Mouse (Mus musculus) CH12.LX (cell line): ENCODE measurements around the gene Nrxn3. TPM values are rescaled to one million over a fixed set of nuclear protein-coding genes. Genes with fewer than 3 reads are reported as not detected.

Source experiments
- DNase-seq: peaks from one replicate; pipeline ENCODE4 v3.0.0-alpha.2; 2013; ENCODE audit errors: extremely low read depth
- H3K27ac ChIP-seq: 2 replicates; pipeline ENCODE4 v1.5.1; 2012; ENCODE audit warnings: low read depth, mild to moderate bottlenecking, control low read depth, moderate library complexity; ENCODE audit not compliant: insufficient read depth
- H3K27me3 ChIP-seq: replicated peaks from 2 replicates; pipeline ENCODE3; 2012; ENCODE audit warnings: inconsistent platforms
- H3K36me3 ChIP-seq, 2 experiments: replicated peaks in 1 of 2; 2 replicates each; pipeline versions ENCODE3 to v1.6.1; 2012; ENCODE audit warnings: inconsistent platforms in 1 of 2, low read length in 1 of 2, mild to moderate bottlenecking in 1 of 2, mixed read lengths in 1 of 2, moderate library complexity in 1 of 2; ENCODE audit not compliant: control insufficient read depth in 1 of 2, insufficient read depth in 1 of 2
- H3K4me1 ChIP-seq, 2 experiments: 2 replicates each; pipeline ENCODE4 v1.6.1; 2012; ENCODE audit warnings: inconsistent platforms in 1 of 2, moderate library complexity in 1 of 2; ENCODE audit not compliant: insufficient read depth in 2 of 2, control insufficient read depth in 1 of 2
- H3K4me2 ChIP-seq: 2 replicates; pipeline ENCODE4 v1.6.1; 2012; ENCODE audit warnings: low read depth, mild to moderate bottlenecking, control low read depth; ENCODE audit not compliant: poor library complexity, insufficient read depth, severe bottlenecking
- H3K4me3 ChIP-seq, 3 experiments: fragments of 150-350 bp in 1 of 3; sonication (generic) in 1 of 3; replicated peaks in 1 of 3; 2 replicates each; pipeline versions ENCODE3 to v1.5.1; 2011 to 2012; ENCODE audit warnings: low read depth in 2 of 3, low read length in 2 of 3, mild to moderate bottlenecking in 2 of 3, moderate library complexity in 2 of 3, control low read depth in 1 of 3, improper control_type of control experiment in 1 of 3, inconsistent platforms in 1 of 3, mixed read lengths in 1 of 3; ENCODE audit not compliant: poor library complexity in 1 of 3
- H3K79me2 ChIP-seq: replicated peaks from 2 replicates; pipeline ENCODE4 v1.6.1; 2012; ENCODE audit warnings: mild to moderate bottlenecking, moderate library complexity; ENCODE audit not compliant: control insufficient read depth, poor library complexity, insufficient read depth, severe bottlenecking; ENCODE audit errors: extremely low read depth
- H3K9ac ChIP-seq: 2 replicates; pipeline ENCODE4 v1.6.1; 2012; ENCODE audit warnings: low read depth, mild to moderate bottlenecking, control low read depth, moderate library complexity; ENCODE audit not compliant: insufficient read depth
- H3K9me3 ChIP-seq: replicated peaks from 2 replicates; pipeline ENCODE3; 2012; ENCODE audit warnings: low read length, inconsistent platforms, mixed read lengths
- CHD1 ChIP-seq: IDR thresholded peaks from 2 replicates; pipeline ENCODE4 v1.6.1; 2012; ENCODE audit warnings: low read depth, low read length, improper control_type of control experiment, inconsistent platforms
- CTCF ChIP-seq, 2 experiments: IDR thresholded peaks in 1 of 2; conservative IDR thresholded peaks in 1 of 2; 2 replicates each; pipeline ENCODE4 v1.5.1; 2011 to 2012; ENCODE audit warnings: low read depth in 2 of 2, low read length in 2 of 2, improper control_type of control experiment in 1 of 2, inconsistent platforms in 1 of 2, mild to moderate bottlenecking in 1 of 2, moderate library complexity in 1 of 2
- E2F4 ChIP-seq: IDR thresholded peaks from 2 replicates; pipeline ENCODE4 v1.6.1; 2011; ENCODE audit warnings: low read depth, low read length, improper control_type of control experiment; ENCODE audit not compliant: insufficient replicate concordance
- GABPA ChIP-seq: IDR thresholded peaks from 2 replicates; pipeline ENCODE4 v1.6.1; 2012; ENCODE audit warnings: low read depth, low read length, improper control_type of control experiment, inconsistent platforms; ENCODE audit not compliant: insufficient replicate concordance
- HCFC1 ChIP-seq: IDR thresholded peaks from 2 replicates; pipeline ENCODE4 v1.6.1; 2012; ENCODE audit warnings: low read depth, mild to moderate bottlenecking, inconsistent platforms, low read length, improper control_type of control experiment
- IRF4 ChIP-seq: IDR thresholded peaks from 2 replicates; pipeline ENCODE4 v1.6.1; 2014; ENCODE audit warnings: low read depth, mild to moderate bottlenecking, inconsistent platforms, low read length, improper control_type of control experiment
- JUND ChIP-seq: conservative IDR thresholded peaks from 2 replicates; pipeline ENCODE4 v1.6.1; 2011; ENCODE audit warnings: low read depth, low read length, improper control_type of control experiment
- KAT2A ChIP-seq: IDR thresholded peaks from 2 replicates; pipeline ENCODE4 v1.6.1; 2012; ENCODE audit warnings: low read length, improper control_type of control experiment, inconsistent platforms; ENCODE audit not compliant: insufficient replicate concordance
- MEF2A ChIP-seq: IDR thresholded peaks from 2 replicates; pipeline ENCODE4 v1.6.1; 2014; ENCODE audit warnings: low read depth, mild to moderate bottlenecking, inconsistent platforms, low read length, improper control_type of control experiment, borderline replicate concordance
- MXI1 ChIP-seq: IDR thresholded peaks from 2 replicates; pipeline ENCODE4 v1.6.1; 2011; ENCODE audit warnings: mild to moderate bottlenecking, low read depth, low read length, improper control_type of control experiment
- NELFE ChIP-seq: IDR thresholded peaks from 2 replicates; pipeline ENCODE4 v1.6.1; 2011; ENCODE audit warnings: low read depth, low read length, improper control_type of control experiment
- PAX5 ChIP-seq: IDR thresholded peaks from 2 replicates; pipeline ENCODE4 v1.6.1; 2012; ENCODE audit warnings: low read length, inconsistent platforms, mixed read lengths
- POLR2A ChIP-seq: IDR thresholded peaks from 2 replicates; pipeline ENCODE4 v1.6.1; 2011; ENCODE audit warnings: low read depth, mild to moderate bottlenecking, improper control_type of control experiment, low read length
- RAD21 ChIP-seq: IDR thresholded peaks from 2 replicates; pipeline ENCODE4 v1.6.1; 2011; ENCODE audit warnings: low read depth, mild to moderate bottlenecking, low read length, improper control_type of control experiment, moderate library complexity
- RCOR1 ChIP-seq: conservative IDR thresholded peaks from 2 replicates; pipeline ENCODE4 v1.6.1; 2012; ENCODE audit warnings: low read depth, mild to moderate bottlenecking, inconsistent platforms, low read length, improper control_type of control experiment
- SIN3A ChIP-seq: IDR thresholded peaks from 2 replicates; pipeline ENCODE4 v1.6.1; 2012; ENCODE audit warnings: low read length, improper control_type of control experiment, inconsistent platforms
- TBP ChIP-seq: conservative IDR thresholded peaks from 2 replicates; pipeline ENCODE4 v1.6.1; 2011; ENCODE audit warnings: low read depth, low read length, improper control_type of control experiment
- TCF12 ChIP-seq: IDR thresholded peaks from 2 replicates; pipeline ENCODE4 v1.6.1; 2014; ENCODE audit warnings: low read depth, mild to moderate bottlenecking, inconsistent platforms, low read length, improper control_type of control experiment
- UBTF ChIP-seq: IDR thresholded peaks from 2 replicates; pipeline ENCODE4 v1.6.1; 2012; ENCODE audit warnings: low read depth, mild to moderate bottlenecking, inconsistent platforms, low read length, improper control_type of control experiment, moderate library complexity
- USF2 ChIP-seq: conservative IDR thresholded peaks from 2 replicates; pipeline ENCODE4 v1.6.1; 2011; ENCODE audit warnings: low read depth, low read length, improper control_type of control experiment
- ZC3H11A ChIP-seq: IDR thresholded peaks from 2 replicates; pipeline ENCODE4 v1.6.1; 2012; ENCODE audit warnings: low read depth, mild to moderate bottlenecking, inconsistent platforms, low read length, improper control_type of control experiment
- ZKSCAN1 ChIP-seq: IDR thresholded peaks from 2 replicates; pipeline ENCODE4 v1.6.1; 2012; ENCODE audit warnings: low read depth, inconsistent platforms, low read length, improper control_type of control experiment, borderline replicate concordance
- ZNF384 ChIP-seq: IDR thresholded peaks from 2 replicates; pipeline ENCODE4 v1.6.1; 2012; ENCODE audit warnings: low read depth, low read length, improper control_type of control experiment, inconsistent platforms
- dilution Hi-C: fragments of 300-500 bp; cut with MboI; formaldehyde crosslinking; loops from 2 replicates; pipeline ENCODE4 v1.14.3; 2020; ENCODE audit warnings: low sequenced_read_pairs; ENCODE audit not compliant: extremely low pct_unique_long_range_greater_than_20kb, extremely low pct_ligation_motif_present
- in situ Hi-C: fragments of 300-500 bp; cut with MboI; formaldehyde crosslinking; loops from 3 replicates; pipeline ENCODE4 v1.14.3; 2019; ENCODE audit warnings: low sequenced_read_pairs, low pct_ligation_motif_present, low pct_unique_long_range_greater_than_20kb, mixed read lengths
- polyA plus RNA-seq: library from polyadenylated mRNA; unstranded; fragments of >175 nt; gene quantifications from 2 replicates; pipeline ENCODE4 v1.2.1, GENCODE M21; 2012; ENCODE audit warnings: low read depth; ENCODE audit not compliant: insufficient read length
- total RNA-seq, 2 experiments: library from RNA; depleted of rRNA; stranded (reverse); fragments of 300-350 nt in 1 of 2; fragments of >200 nt in 1 of 2; gene quantifications; 2 replicates each; pipeline ENCODE4 v1.2.3; 2012 to 2014

Gene Nrxn3
- total and polyA plus RNA-seq, 3 experiments = 0.04 to 0.17 (median 0.09) TPM

GRCm38 (mm10) chr12:90063443-90063842 lies 1340.8 kb downstream of the Nrxn3 start:
- H3K4me1 ChIP-seq = peaks cover 0 to 14% of the 10 kb centered on the region in 2 experiments; a peak in 2 of 4 replicates
- TF ChIP-seq SIN3A (no peak), E2F4 (no peak), TCF12 (no peak), PAX5 (no peak), JUND (no peak), MXI1 (no peak), ZC3H11A (no peak), CHD1 (no peak), GABPA (no peak), HCFC1 (no peak)
- in situ Hi-C loops = no loop called here
- no peak overlapping the region for H3K9ac ChIP-seq
- H3K9me3 ChIP-seq = no peaks in the 10 kb centered on the region
- H3K4me3 ChIP-seq = no peak overlapping the region
- H3K79me2 ChIP-seq = no peaks in the 10 kb centered on the region
- H3K27me3 ChIP-seq = no peaks in the 10 kb centered on the region
- H3K4me2 ChIP-seq = no peak overlapping the region
- H3K36me3 ChIP-seq = no peaks in the 10 kb centered on the region
- no peak overlapping the region for H3K27ac ChIP-seq
- dilution Hi-C loops = no loop called here
- DNase-seq = no peak

GRCm38 (mm10) chr12:90085862-90086261 lies 1363.2 kb downstream of the Nrxn3 start:
- no peak overlapping the region for H3K9ac ChIP-seq
- no peaks in the 10 kb centered on the region for H3K27me3 ChIP-seq
- no peak overlapping the region for H3K4me3 ChIP-seq
- H3K9me3 ChIP-seq = no peaks in the 10 kb centered on the region
- dilution Hi-C loops = no loop called here
- H3K4me1 ChIP-seq = no peaks in the 10 kb centered on the region
- H3K79me2 ChIP-seq = no peaks in the 10 kb centered on the region
- in situ Hi-C loops = no loop called here
- no peaks in the 10 kb centered on the region for H3K36me3 ChIP-seq
- no peak overlapping the region for H3K4me2 ChIP-seq
- TF ChIP-seq TCF12 (no peak), TBP (no peak), CTCF (conservative IDR thresholded peaks at IDR 0.05 in 1 of 2, IDR thresholded peaks at IDR 0.05 in 1 of 2; ENCODE audit: low read depth in 2 of 2, low read length in 2 of 2) (no peak), MEF2A (no peak), E2F4 (no peak), USF2 (no peak), POLR2A (no peak), RCOR1 (no peak), NELFE (no peak), ZNF384 (no peak), UBTF (no peak), JUND (no peak), PAX5 (no peak), KAT2A (no peak), RAD21 (no peak), ZKSCAN1 (no peak), IRF4 (no peak), ZC3H11A (no peak), MXI1 (no peak)
- TF ChIP-seq, all 38 proteins: peak for 0
- DNase-seq = no peak
- no peak overlapping the region for H3K27ac ChIP-seq
